Mouse (Mus musculus) right cerebral cortex, postnatal 36 days (tissue): ENCODE results near the gene Zdhhc17.

Source experiments
- DNase-seq, 2 experiments: peaks; one replicate each; pipeline ENCODE4 v3.0.0; 2022; ENCODE audit warnings: low spot score in 2 of 2, mixed read lengths in 1 of 2

Zdhhc17 gene

GRCm38 (mm10) chr10:110921890-110922289 is 88.0 kb downstream of the Zdhhc17 start:
- no peak for DNase-seq

GRCm38 (mm10) chr10:110920368-110920950 is 89.5 kb downstream of the Zdhhc17 start:
- DNase-seq, result no peak

- DNase-seq, result no peak
Measured at GRCm38 (mm10) chr10:110919531-110920343, 90.2 kb downstream of the Zdhhc17 start, which contains the start of gene Csrp2. Gene Csrp2 (plus strand): TSS chr10:110919789.

GRCm38 (mm10) chr10:110918414-110919391 is 91.2 kb downstream of the Zdhhc17 start:
- DNase-seq, result no peak

GRCm38 (mm10) chr10:110917521-110917920 is 92.4 kb downstream of the Zdhhc17 start:
- no peak for DNase-seq

- no peak for DNase-seq
Measured at GRCm38 (mm10) chr10:110916666-110917344, 93.1 kb downstream of the Zdhhc17 start.

- DNase-seq, result no peak
Measured at GRCm38 (mm10) chr10:110903862-110904261, 106.1 kb downstream of the Zdhhc17 start.

- DNase-seq, result no peak
Measured at GRCm38 (mm10) chr10:110899744-110900501, 110.0 kb downstream of the Zdhhc17 start.
